Mouse (Mus musculus) ES-Bruce4 (cell line): ENCODE measurements around the gene Sgta. TPM values are rescaled to one million over a fixed set of nuclear protein-coding genes. Genes with fewer than 3 reads are reported as not detected.
"Not testable (repeated sequence)": the region's sequence is repeated elsewhere in the genome, so short reads cannot be mapped to it uniquely, and the experiment has no call there.

Experiments
- H3K27ac ChIP-seq: 2 replicates; pipeline ENCODE4 v1.5.1; 2012; ENCODE audit warnings: low read length, inconsistent platforms; ENCODE audit not compliant: insufficient read depth
- H3K27me3 ChIP-seq: 2 replicates; pipeline ENCODE4 v1.6.1; 2012; ENCODE audit warnings: mild to moderate bottlenecking, low read length, inconsistent platforms; ENCODE audit not compliant: control insufficient read depth, poor library complexity, insufficient read depth, severe bottlenecking
- H3K36me3 ChIP-seq: 2 replicates; pipeline ENCODE4 v1.6.1; 2012; ENCODE audit warnings: inconsistent platforms, mild to moderate bottlenecking, low read length, moderate library complexity; ENCODE audit not compliant: control insufficient read depth, poor library complexity, insufficient read depth, severe bottlenecking
- H3K4me1 ChIP-seq: one replicate; pipeline ENCODE4 v1.8.1; 2011; ENCODE audit warnings: low read length; ENCODE audit not compliant: control insufficient read depth, insufficient read depth
- H3K4me3 ChIP-seq: 2 replicates; pipeline ENCODE4 v1.5.1; 2011; ENCODE audit warnings: low read depth, mild to moderate bottlenecking, low read length
- H3K9ac ChIP-seq: 2 replicates; pipeline ENCODE4 v1.6.1; 2012; ENCODE audit warnings: low read depth, mild to moderate bottlenecking, inconsistent platforms; ENCODE audit not compliant: poor library complexity, severe bottlenecking
- H3K9me3 ChIP-seq: replicated peaks from 2 replicates; pipeline ENCODE4 v1.6.1; 2012; ENCODE audit warnings: mild to moderate bottlenecking, low read length, inconsistent platforms; ENCODE audit not compliant: control insufficient read depth, poor library complexity, insufficient read depth, severe bottlenecking
- CTCF ChIP-seq: IDR thresholded peaks from one replicate; pipeline ENCODE4 v1.8.1; 2011; ENCODE audit warnings: low read depth, low read length
- EP300 ChIP-seq: IDR thresholded peaks from 2 replicates; pipeline ENCODE4 v1.6.1; 2011; ENCODE audit warnings: low read depth, low read length; ENCODE audit not compliant: insufficient read depth
- POLR2A ChIP-seq: IDR thresholded peaks from one replicate; pipeline ENCODE4 v1.8.1; 2011; ENCODE audit warnings: low read length; ENCODE audit not compliant: insufficient read depth
- polyA plus RNA-seq: library from polyadenylated mRNA; stranded (reverse); fragments of >200 nt; gene quantifications from 2 replicates; pipeline ENCODE4 v1.2.4, GENCODE M21; 2011; ENCODE audit warnings: low read depth; ENCODE audit not compliant: missing spikeins, insufficient read depth, insufficient read length

Gene Sgta
- polyA plus RNA-seq, 1 experiment: 110 TPM

DNA sequence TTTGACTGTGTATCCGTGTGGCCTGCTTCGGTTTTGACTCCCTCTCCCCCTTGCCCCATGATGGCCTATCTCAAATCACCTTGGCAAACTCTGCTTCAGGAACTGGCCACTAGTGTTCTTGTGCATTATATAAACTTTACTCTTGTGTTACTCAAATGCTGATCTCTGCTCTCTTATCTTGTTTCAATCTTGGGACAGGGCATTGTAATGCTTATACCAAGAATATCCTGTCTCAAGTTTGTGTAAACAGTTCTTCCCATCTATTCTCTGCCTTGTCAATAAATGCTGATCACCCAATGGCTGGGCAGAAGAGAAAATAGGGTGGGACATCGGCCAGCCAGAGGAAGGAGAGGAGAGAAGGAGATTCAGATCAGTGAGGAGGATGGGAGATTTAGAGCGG lies 2.7 kb upstream of the Sgta start:
- H3K9ac ChIP-seq: no peak overlapping the region
- H3K27ac ChIP-seq: 0 out of 2 replicates have a peak overlapping the region, but pooled peaks have one; percentile 13
- TF ChIP-seq POLR2A (no peak), CTCF (no peak), EP300 (no peak)
- H3K36me3 ChIP-seq: no peaks in the 10 kb centered on the region
- peaks cover 2% of the 10 kb centered on the region for H3K4me1 ChIP-seq
- H3K4me3 ChIP-seq: no peak overlapping the region
- H3K27me3 ChIP-seq: no peaks in the 10 kb centered on the region
- no peaks in the 10 kb centered on the region for H3K9me3 ChIP-seq

DNA sequence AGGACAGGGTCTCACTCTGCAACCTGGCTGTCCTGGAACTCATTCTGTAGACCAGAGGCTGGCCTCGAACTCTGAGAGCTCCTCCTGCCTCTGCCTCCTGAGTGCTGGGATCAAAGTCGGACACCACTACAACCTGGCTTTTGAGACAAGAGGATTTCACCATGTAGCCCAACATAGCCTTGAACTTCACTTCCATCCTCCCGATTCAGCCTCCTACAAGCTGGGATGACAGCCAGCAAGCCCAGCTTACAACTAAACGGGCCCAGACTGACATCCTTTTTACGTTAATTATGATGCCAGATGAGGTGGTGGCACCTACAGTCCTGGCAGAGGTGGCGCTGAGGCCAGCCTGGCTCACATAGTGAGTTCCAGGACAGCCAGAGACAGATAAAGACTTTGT lies 1.1 kb downstream of the Sgta start:
- H3K4me1 ChIP-seq: peaks cover 2% of the 10 kb centered on the region
- no peaks in the 10 kb centered on the region for H3K36me3 ChIP-seq
- TF ChIP-seq POLR2A (no peak), CTCF (no peak), EP300 (no peak)
- H3K4me3 ChIP-seq: peak overlapping the region; percentile 96
- peak overlapping the region; percentile 91; the same call in 1 of the 2 replicates for H3K9ac ChIP-seq
- no peaks in the 10 kb centered on the region for H3K9me3 ChIP-seq
- no peak overlapping the region for H3K27ac ChIP-seq
- H3K27me3 ChIP-seq: no peaks in the 10 kb centered on the region

DNA sequence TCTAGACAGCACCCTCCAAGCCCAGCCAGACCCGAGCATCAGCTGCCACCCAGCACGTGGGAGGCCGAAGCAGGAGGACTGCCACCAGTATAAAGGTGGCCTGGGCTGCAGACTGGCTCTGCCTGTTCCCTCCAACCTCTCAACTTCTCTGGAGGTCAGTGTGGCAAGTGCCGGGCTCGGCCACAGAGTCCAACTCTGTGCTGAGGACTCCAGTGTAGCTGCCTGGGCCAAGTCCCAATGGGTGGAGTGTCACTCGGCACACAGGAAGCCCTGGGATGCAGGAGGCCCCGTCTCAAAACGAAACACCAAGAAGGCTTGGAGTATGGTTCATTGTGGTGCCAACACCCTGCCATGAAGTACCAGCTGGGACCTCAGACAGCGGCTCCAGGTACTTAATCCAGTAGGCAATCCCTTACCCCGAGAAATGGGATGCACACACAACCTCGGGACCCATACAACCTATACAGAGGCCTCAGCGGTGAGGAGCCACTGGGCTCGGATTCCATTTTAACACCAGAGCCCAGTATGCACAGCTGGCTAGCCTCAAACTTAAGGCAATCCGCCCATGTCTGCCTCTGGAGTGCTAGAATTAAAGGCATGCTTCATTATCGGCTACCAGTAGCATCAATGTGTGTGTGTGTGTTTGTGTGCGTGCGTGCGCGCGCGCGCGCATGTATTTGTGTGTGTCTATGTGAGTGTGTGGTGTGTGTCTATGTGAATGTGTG lies 2.4 kb downstream of the Sgta start:
- Histone ChIP-seq H3K4me1 (peaks cover 2% of the 10 kb centered on the region), H3K27ac (no peak overlapping the region), H3K36me3 (no peaks in the 10 kb centered on the region), H3K4me3 (no peak overlapping the region), H3K9me3 (no peaks in the 10 kb centered on the region), H3K9ac (no peak overlapping the region), H3K27me3 (no peaks in the 10 kb centered on the region)
- TF ChIP-seq POLR2A (no peak), CTCF (no peak), EP300 (no peak)

DNA sequence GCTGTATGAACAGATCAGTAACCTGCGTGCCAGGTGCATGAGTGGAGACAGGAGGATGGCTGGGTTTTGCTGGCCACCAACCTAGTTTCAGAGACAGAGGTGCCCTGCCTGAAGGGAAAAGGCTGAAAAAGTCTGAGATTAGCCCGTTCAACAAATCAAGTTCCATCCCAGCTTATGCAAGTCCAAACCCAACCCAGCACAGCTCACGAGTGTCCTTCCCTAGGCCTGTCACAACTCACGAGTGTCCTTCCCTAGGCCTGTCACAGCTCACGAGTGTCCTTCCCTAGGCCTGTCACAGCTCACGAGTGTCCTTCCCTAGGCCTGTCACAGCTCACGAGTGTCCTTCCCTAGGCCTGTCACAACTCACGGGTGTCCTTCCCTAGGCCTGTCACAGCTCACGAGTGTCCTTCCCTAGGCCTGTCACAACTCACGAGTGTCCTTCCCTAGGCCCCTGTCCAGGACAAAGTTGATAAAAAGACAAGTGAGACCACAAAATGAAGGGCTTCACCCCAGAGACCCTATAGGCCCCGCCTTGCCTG lies 4.1 kb downstream of the Sgta start:
- not testable (repeated sequence) for H3K27me3 ChIP-seq, H3K27ac ChIP-seq, H3K36me3 ChIP-seq, H3K9ac ChIP-seq, H3K4me1 ChIP-seq, H3K4me3 ChIP-seq, H3K9me3 ChIP-seq

DNA sequence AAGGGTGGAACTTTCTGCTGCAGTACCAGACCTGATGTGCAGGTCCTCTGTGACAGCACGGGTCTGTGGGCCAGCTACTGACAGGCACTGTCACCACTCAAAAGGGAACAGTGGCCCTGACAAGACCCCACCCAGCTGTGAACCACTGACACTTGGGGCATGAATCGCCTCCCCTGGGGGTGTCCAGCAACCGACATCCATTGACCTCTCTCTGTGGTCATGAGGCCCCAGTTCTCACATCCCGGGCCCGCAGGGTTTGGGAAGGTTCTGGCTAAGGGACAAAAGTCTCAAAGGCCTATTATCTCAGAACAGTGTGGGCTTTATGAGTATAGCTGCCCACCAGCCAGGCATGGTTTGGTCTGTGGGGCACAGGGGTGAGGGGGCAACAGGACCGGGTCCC lies 4.8 kb downstream of the Sgta start:
- H3K36me3 ChIP-seq: peaks cover 13% of the 10 kb centered on the region
- H3K9ac ChIP-seq: no peak overlapping the region
- TF ChIP-seq EP300 (no peak), CTCF (no peak), POLR2A (no peak)
- no peaks in the 10 kb centered on the region for H3K9me3 ChIP-seq
- no peaks in the 10 kb centered on the region for H3K4me1 ChIP-seq
- H3K27me3 ChIP-seq: no peaks in the 10 kb centered on the region
- H3K4me3 ChIP-seq: no peak overlapping the region
- H3K27ac ChIP-seq: no peak overlapping the region

DNA sequence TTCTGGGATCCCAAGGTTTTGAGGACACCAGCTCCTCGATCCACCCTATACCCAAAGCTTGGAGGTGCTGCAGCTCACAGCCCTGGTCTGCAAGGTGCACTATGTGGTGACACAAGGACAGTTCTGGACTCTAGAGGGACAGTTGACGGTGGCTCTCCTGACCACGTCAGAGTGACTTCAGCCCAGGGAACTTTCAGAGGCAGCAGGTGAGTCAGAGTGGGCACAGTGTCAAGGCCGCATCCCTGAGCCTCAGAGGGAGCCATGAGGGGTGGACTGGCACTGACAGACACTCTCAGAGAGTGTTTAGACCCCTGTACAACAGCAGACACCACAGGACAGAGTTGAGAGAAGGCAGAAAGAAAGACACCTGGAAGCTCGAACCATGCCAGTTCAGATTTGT lies 7.4 kb downstream of the Sgta start:
- H3K36me3 ChIP-seq: peaks cover 34% of the 10 kb centered on the region
- H3K9me3 ChIP-seq: no peaks in the 10 kb centered on the region
- H3K4me3 ChIP-seq: no peak overlapping the region
- TF ChIP-seq CTCF: no peak
- no peak for TF ChIP-seq POLR2A
- no peak for TF ChIP-seq EP300
- H3K4me1 ChIP-seq: no peaks in the 10 kb centered on the region
- no peak overlapping the region for H3K9ac ChIP-seq
- no peak overlapping the region for H3K27ac ChIP-seq
- no peaks in the 10 kb centered on the region for H3K27me3 ChIP-seq
